Mouse (Mus musculus) liver (tissue): ENCODE results near the gene Mogat2.

Experiments
- DNase-seq: peaks from one replicate; pipeline ENCODE4 v3.0.0-alpha.2; 2020; ENCODE audit warnings: mixed read lengths

Mogat2 gene

GRCm38 (mm10) chr7:99234916-99235315 is 3.5 kb downstream of the Mogat2 start:
- DNase-seq, result no peak

- no peak for DNase-seq
Measured at GRCm38 (mm10) chr7:99232571-99232970, 5.8 kb downstream of the Mogat2 start.

GRCm38 (mm10) chr7:99230061-99230747 is 8.2 kb downstream of the Mogat2 start:
- no peak for DNase-seq

DNA sequence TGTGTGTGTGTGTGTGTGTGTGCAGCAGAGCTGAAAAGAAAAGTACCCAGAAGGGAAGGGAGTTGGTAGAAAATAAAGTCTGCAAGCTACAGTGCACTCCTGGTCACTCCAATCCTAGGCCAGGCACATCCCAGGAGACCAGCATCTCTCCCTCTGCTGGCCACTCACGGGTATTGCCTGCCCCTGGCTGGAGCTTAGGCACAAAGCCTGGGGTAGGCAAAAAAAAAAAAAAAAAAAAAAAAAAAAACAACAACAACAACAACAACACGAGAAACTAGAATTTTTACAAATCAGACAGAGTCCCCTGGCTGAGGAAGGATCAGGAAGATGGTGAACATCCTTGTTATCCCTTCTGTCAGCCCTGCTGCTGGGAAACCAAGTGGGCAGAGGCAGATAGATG is 9.0 kb downstream of the Mogat2 start:
- DNase-seq, result peak; percentile 60

- DNase-seq, result peak; percentile 31
Measured at GRCm38 (mm10) chr7:99228825-99229224, 9.6 kb downstream of the Mogat2 start.

DNA sequence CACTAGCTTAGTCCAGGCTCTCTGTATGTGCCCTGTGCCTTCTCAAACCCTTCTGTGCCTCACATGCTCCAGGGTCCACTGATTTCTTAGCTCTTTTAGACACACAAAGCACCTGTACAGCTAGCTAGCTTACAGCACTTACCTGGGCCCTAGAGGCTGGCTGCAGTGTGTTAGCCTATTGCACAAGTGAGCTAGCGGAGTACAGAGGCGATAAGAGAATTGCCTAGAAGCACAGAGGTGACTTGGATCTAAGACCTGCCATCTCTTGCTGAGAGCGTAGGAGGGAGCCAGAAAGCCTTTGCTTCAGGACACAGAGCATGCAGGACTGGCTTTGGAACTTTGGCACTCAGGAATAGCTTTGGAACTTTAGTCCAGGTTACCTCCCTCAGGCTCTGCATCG is 11.2 kb downstream of the Mogat2 start:
- no peak for DNase-seq

DNA sequence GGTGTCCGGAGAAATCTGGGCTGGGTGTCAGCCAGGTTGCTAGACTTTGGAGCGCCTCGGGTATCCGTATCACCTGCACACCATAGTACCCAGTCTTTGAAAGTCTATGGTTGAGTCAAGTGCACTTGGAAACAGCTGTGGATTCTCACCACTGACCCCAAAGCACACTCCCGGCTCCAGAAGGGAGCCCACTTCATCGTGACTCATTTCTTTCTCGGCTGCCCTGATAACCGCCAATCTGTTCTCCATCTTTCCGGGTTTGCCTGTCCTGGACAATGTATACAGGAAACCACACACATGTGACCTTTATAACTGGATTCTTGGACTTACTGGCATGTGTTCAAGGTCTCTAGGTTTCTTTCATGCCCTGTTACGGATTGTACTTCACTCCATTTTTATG is 11.8 kb downstream of the Mogat2 start:
- DNase-seq, result no peak

GRCm38 (mm10) chr7:99225421-99225820 is 13.0 kb downstream of the Mogat2 start:
- DNase-seq, result no peak

DNA sequence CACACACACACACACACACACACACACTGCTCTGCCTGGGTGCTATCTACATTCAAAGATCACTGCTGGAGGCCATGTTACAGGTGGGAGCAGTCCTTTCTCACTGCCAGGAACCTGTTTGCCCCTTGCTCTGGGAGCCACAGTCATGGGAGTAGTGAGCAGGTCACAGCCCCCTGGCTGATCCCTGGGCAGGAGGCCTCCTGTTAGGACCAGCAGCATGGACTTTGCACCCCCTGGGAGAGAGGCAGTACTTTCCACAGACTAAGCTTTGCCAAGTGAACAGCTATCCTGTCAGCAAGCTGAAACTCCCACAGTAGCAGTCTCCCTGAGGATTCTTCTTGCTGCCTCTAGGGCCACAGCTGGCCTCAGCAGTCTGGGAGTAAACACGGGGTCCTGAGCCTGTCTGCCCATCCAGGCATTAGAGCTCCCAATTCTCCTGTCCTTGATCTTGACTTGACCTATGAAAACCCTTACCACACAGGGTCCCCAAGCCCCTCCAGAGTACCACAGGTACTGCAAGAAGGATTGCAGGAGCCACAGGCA is 13.7 kb downstream of the Mogat2 start:
- peak; percentile 55 for DNase-seq

GRCm38 (mm10) chr7:99224225-99224624 is 14.2 kb downstream of the Mogat2 start:
- DNase-seq, result no peak

DNA sequence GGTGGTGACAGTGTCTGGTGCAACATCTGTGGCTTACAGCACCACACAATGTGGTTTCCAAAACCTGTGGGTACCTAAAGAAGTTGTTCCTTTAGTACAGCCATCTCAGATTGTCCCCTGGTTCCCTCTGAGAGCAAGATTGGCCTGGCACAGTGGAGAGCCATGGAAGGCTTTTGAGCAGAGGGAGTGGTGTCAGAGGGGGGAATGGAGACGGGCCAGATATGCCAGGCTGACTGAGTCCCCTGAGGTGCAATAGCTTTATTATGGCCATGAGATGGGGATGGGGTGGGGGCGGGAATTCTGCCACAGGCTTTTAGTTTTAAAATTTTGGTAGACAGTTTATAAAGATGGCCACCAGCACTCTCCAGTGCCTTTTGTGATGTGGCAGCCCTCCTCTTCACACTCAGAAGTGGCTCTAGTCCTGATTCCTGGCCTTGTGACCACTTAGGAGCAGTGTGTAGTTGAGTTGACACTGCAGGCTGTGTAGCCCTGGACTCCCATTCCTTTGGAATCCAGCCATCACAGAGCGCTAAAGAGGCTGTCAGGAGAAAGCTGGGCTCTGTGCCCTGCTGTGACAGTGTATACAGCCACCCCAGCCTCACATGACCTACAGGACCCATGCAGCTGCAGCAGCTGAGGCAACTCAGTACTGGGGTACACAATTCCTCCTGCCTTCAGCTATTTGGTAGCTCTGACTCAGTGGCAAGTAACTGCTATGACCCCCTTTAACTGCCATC is 20.9 kb downstream of the Mogat2 start:
- no peak for DNase-seq

- no peak for DNase-seq
Measured at GRCm38 (mm10) chr7:99215347-99215855, 23.0 kb downstream of the Mogat2 start.

- DNase-seq, result no peak
Measured at GRCm38 (mm10) chr7:99214621-99215185, 23.7 kb downstream of the Mogat2 start.

DNA sequence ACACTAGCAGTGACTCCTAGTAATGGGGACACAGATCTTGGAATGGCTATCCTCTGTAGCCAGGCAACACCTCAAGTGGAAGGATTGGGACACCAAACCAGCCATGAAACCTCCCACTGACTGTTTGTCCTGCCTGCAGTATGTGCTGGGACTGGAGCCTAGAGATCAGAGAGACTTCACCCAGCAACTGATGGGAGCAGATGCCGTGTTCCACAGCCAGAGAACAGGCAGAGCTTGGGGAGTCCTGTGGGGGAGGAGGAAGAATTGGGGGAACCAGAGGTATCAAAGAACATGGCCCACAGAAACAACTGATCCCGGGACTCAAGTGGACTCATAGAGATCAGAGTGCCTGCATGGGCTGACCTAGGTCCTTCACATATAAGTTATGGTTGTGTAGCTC is 24.7 kb downstream of the Mogat2 start:
- no peak for DNase-seq

GRCm38 (mm10) chr7:99213056-99213455 is 25.4 kb downstream of the Mogat2 start:
- DNase-seq, result no peak

DNA sequence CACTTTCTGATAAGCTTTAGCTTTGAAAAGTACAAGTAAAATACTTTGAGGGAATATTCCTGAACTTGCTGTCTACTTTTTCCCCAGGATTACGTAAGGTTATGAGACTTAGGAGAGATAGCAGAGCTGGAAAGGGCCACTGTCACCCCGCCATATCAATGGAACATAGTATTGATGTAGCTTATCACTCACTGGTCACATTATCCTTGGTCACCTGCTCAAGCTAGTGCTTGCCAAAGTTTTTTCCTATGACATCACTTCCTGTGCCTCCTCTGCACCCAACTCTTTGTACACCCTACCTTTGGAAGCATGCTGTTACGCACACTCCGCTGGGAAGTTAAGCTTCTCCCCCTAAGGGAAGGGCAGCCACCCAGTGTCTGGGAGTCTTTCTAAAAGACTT is 29.7 kb downstream of the Mogat2 start:
- DNase-seq, result no peak

GRCm38 (mm10) chr7:99206364-99206763 is 32.1 kb downstream of the Mogat2 start:
- no peak for DNase-seq

DNA sequence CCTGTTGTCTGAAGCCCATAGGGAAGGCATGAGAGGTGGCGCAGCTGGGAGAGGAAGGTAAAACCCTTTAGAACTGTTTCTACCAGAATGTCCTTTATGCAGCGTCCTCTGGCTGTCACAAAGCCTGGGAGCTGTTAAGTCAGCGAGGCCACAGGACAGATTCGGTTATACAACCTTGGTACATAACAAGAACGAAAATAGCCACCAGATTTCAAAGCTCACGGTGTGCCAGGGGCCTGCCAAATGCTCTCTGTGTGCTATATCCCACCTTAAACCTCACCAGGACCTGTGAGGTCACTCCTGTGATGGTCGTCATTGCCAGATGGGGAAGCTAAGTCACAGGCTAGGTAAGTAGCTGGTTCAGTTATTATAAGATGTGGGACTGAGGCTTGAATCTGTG is 36.3 kb downstream of the Mogat2 start:
- DNase-seq, result no peak

DNA sequence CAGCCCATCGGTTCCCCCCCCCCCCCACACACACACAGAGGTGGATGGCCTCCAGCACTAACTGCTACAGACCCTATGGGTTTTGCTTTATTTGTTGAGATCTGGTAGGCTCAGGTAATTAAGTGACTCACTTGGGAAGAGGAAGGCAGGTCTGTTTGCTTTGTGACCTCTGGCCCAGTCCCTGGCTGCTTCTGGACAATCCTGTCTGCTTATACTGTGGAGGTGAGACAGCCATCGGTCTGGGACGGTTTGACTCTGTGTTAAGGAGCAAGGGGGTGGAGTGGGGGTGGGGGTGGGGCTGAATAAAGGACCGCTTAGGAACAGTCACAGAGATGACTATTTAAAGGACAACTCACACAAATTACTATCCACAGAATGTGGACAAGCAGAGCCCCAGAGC is 38.1 kb downstream of the Mogat2 start:
- no peak for DNase-seq

GRCm38 (mm10) chr7:99199451-99200175 is 38.8 kb downstream of the Mogat2 start:
- no peak for DNase-seq

DNA sequence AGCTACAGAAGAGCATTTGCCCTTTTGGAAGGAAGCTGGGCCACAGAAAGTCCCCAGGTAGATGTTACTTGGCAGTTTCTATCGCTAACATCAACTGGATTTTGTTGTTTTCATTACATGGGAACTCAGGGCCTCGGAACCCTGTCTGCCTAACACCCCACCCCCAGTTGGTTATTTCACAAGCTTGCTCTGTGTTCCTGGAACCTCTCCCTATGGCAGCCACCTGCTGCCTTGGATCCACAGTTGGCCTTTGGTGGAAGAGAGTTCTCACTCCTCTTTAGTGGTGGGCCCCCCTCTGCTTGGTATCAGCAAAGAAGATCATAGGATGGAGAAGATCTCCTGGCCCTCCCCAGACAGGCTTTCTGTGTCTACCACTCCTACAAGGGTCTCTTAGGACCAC is 39.6 kb downstream of the Mogat2 start:
- DNase-seq, result no peak

DNA sequence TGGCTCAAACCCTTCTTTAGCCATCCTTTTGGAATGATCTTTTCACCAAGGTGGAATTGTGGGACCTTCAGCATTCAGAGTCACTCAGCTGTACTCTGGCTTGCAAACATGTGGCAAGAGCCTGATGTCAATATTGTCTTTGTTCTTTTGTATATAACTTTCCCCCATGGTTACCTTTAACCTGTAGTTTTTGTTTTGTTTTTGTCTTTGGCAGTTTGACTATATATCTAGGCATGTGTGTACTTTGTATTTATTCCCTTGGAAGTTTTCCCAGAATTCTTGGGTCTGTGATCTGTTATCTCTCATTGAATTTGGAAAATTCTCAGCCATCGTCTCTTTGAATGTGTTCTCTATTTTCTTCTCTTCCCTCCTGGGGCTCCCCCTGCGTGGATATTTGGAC is 43.9 kb downstream of the Mogat2 start:
- no peak for DNase-seq

- DNase-seq, result no peak
Measured at GRCm38 (mm10) chr7:99193926-99194325, 44.5 kb downstream of the Mogat2 start.
